Mouse (Mus musculus): ENCODE measurements at regions not wholly inside any gene's neighbourhood (a gene's known extent, or its start where the extent isn't known, plus 50 kb on each side); places are given as distances from the start of the nearest gene placed in this dataset.

GRCm38 (mm10) chr4:142578536-142578935, 339.3 kb upstream of the Kazn start:
- no peak for ATAC-seq (ENCODE audit: poor library complexity, severe bottlenecking)

- ATAC-seq (ENCODE audit: poor library complexity, severe bottlenecking) = no peak
Measured at GRCm38 (mm10) chr4:142577519-142577918, 338.3 kb upstream of the Kazn start.

DNA sequence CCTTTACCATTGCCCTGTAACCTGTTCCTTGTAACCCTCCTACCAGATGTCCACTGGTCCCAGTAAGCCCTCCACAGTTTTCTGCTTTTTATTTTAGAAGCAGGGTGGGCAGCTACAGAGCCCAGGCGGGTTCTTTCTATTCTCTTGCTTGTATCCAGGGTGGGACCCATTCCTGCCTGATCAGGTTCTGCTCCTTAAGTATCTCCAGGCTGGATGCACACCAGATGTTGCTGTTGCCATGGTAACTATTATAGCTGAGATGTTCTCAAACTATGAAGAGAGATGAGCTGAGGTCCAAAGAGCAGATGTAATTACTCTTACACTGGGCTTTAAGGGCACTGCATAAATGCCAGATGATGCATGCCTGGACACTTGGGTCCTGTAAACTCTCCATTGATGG, 335.3 kb upstream of the Kazn start:
- ATAC-seq (ENCODE audit: poor library complexity, severe bottlenecking) = no peak

DNA sequence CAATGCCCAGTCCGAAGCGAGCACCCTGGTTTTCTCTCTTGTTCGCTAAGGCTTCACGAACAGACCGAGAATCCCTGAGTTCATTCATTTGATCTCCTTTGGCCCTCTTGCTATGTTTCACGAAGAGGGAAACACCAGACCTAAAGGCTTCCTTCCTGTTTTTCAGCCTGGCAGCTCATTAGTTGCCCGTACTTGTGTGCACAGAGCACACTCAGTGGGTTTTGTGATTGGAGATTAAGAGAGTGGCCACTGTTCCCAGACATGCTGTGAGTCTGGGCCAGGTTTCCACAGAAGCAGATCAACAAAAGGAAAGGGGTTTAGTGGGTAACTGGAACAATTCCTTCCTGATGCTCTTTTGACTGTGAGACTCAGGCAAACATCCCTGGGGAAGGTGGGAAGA, 331.5 kb upstream of the Kazn start:
- no peak for ATAC-seq (ENCODE audit: poor library complexity, severe bottlenecking)

- ATAC-seq (ENCODE audit: poor library complexity, severe bottlenecking) = no peak
Measured at GRCm38 (mm10) chr4:142568556-142568955, 329.4 kb upstream of the Kazn start.

GRCm38 (mm10) chr4:142554716-142555115, 315.5 kb upstream of the Kazn start:
- no peak for ATAC-seq (ENCODE audit: poor library complexity, severe bottlenecking)

GRCm38 (mm10) chr4:142545871-142546270, 306.7 kb upstream of the Kazn start:
- ATAC-seq (ENCODE audit: poor library complexity, severe bottlenecking) = no peak

DNA sequence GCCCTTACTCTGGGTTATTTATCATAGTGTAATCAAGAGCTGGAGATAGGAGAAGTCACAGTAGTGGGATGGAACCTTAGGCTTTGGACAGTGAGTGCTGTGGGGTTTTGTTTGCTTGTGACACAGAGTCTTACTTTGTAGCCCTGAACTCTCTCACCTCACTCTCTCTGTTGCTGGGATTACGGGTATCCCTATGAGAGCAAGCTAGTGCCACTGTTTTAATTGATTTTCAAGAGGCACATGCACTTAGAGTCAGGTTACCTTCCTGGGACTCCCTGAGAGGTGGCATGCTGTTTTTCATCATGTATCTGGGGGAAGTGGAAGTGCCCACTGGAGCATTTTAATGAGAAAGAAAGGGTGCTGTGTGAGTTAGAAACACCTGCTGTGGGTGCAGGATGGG, 306.0 kb upstream of the Kazn start:
- ATAC-seq (ENCODE audit: poor library complexity, severe bottlenecking) = no peak

DNA sequence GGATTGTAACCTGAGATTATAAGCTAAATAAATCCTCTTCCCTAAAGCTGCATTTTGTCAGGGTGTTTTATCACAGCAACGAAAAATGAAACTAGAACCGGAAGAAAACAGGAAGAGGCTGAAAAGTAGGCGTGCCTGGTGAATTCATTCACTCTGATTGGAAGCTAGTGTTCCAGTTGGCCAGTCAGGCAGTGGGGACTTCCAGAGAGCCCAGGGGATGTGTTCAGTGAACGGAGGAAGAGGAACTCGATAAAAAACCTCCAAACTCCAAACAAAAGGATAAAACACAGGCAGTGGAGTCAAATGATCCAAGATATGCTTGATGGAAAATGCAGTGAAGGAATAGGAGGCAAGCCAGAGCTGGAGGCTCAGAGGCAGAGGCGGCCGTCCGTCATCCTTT, 305.5 kb upstream of the Kazn start:
- no peak for ATAC-seq (ENCODE audit: poor library complexity, severe bottlenecking)

- ATAC-seq (ENCODE audit: poor library complexity, severe bottlenecking) = no peak
Measured at GRCm38 (mm10) chr4:142539200-142539750, 300.1 kb upstream of the Kazn start.

DNA sequence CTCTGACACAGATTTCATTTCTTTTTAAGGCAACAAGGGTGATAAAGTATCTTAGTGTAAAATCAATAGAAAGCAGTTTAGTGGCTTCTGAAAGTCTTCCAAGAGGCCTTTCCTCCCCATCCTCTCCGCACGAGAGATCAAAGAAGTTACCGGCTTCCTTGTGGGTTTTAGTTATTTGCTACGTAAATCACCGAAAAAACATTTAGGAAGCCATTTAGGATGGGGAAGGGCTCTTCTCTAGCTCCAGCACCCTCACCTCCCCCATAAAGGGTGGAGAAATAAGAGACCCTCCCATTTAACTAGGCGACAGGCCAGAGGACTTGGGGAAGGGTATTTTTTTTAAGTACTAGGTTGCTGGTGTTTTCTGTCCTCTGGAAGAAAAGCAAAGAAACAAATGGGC, 287.9 kb upstream of the Kazn start:
- no peak for ATAC-seq (ENCODE audit: poor library complexity, severe bottlenecking)

DNA sequence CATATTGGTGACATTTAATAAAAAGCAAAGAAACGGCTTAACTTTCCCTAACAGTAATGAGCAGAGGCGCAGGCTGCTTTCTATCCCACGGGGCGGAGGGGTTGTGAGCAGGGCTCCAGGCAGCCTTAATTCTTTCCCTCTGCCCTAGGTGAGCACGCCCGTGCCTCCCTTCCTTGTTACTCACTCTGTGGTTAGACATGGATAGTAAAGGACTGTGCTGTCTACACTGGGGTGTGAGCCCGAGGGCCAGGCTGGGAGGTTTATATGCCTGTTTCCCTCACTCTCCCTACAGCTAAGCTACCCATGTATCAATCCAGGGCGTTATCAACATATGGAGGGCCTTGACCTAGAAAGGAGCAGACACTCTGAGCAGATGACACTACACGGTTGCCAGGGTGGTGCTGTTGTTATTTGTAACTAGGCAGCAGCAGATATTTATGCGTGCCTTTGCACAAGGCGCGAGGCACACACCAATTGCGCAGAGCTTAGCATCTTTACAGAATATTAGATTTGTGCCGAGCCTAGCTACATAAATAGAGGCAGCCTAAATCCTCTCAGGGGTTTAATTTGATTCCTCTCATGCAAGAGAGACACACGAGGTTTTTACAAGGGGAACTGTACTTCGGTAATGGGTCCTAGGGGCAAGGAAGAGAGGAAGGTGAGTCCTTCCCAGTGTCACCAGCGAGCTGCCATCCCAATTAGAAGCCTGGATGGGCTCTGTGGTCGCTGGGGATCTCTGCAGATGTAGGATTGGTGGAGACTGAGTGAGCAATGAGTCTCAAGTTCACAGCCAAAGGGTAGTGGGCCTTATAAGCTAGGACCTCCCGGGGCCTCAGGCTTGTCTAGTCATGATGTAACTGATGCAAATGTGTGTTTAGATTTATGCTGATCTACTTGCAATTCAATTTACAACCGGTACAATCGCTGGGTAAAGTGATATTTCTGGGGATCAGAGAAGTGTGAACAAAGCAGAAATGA, 278.6 kb upstream of the Kazn start:
- ATAC-seq (ENCODE audit: poor library complexity, severe bottlenecking) = no peak

DNA sequence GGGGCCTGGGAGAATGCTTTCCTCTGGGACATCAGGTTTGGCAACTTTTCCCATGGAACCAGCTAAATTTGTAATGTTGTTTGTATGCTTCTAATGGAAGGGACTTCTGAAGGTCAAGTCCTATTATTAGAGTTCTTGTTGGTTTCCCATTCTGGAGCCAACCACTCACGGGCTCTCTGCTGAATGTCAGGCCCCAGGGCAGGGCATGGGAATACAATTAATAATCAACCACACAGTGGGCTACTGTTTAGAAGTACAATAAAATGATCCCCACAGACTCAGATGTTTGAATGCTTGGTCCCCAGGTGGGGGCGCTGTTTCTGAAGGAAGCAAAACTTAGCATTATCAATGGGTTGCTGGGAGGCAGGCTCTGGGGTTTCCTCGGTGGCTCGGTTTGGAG, 275.6 kb upstream of the Kazn start:
- no peak for ATAC-seq (ENCODE audit: poor library complexity, severe bottlenecking)

GRCm38 (mm10) chr4:142509386-142509785, 270.2 kb upstream of the Kazn start:
- ATAC-seq (ENCODE audit: poor library complexity, severe bottlenecking) = no peak

DNA sequence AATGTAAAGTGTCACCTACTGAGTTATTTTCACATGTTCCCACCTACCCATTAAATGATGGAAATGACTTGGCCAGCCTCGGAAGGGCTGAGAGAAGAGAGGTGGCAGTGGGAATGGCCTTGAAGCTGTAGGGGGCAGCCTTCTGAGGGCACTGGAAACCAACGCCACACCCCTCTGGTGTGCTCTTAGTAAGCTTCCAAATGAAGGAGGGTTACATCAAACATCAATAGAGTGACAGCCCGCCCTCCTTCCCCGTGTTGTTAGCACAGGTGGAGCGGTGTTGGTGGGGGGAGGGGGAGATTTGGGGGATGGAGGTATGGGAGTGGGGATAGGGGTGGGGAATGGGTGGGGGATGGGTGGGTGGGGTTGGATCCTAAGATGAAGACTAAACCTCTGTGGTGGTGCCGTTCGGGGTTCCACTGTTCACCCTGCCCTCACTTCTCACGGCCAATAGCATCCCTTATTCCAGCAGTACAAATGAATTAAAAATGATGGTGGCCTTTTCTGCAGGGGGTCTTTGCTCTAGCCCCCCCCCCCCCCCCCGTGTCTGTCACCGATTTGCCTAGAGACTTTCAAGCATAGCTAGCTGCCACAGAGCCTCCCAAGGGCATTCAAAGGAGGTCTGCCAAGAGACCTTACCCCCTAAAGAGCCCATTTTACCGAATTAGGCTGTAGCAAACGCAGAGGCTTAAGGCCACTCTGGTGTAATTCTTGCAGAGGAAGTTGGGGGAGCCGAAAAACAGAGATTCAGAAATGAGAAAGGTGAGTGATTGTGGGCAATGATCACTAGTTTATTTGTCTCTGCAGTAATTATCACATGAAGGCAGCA, 267.4 kb upstream of the Kazn start:
- ATAC-seq (ENCODE audit: poor library complexity, severe bottlenecking) = no peak

DNA sequence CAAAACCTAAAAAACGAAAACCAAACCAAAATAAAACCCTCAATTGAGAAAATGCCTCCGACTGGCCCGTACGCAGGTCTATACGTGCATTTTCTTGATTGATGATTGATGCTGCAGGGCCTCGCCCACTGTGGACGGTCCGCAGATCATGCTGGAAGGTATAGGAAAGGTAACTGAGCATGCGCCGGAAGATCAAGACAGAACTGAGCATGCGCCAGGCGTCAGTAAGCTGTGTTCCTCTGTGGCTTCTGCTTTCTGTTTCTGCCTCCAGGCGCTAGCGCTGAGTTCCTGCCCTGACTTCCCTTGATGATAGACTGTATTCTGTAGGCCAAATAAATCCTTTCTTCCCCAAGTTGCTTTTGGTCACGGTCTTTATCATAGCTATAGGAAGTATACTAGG, 264.6 kb upstream of the Kazn start:
- no peak for ATAC-seq (ENCODE audit: poor library complexity, severe bottlenecking)

- ATAC-seq (ENCODE audit: poor library complexity, severe bottlenecking) = no peak
Measured at GRCm38 (mm10) chr4:142501177-142501576, 262.0 kb upstream of the Kazn start.

DNA sequence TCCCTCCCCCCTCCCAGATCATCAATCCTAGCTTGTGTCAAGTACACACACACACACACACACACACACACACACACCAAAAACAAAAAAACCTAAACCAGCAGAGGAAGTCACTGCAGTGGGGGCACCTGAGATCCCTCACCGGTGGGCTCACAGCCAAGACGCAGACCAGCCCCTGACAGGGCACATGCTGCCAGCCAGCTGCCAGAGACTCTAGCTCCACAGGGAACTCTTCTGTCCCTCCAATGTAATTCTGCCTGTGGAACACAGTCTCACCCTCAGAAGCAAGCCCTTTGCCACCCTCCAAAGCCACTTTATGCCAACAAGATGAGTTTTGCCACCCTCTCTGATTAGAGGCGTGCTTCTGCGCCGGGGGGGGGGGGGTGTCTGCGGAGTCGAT, 261.3 kb upstream of the Kazn start:
- no peak for ATAC-seq (ENCODE audit: poor library complexity, severe bottlenecking)

DNA sequence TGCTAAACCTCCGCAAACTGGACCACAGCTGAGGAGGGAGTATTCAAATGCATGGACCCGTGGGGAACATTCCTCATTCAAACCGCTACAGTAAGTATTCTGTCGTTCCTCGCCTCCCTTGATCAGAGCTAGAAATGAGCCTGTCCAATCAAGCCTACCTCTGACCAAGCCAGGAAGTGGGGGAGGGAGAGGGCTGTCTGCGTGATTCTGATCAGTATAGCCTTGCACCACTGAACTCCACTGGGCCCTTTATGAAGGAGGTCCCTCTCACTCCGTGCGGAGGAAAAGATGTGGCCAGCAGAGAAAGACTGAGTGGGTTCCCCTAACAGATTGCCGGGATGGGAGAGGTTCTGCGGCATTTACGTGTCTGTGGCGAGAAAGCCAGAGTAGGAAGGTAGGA, 257.4 kb upstream of the Kazn start:
- no peak for ATAC-seq (ENCODE audit: poor library complexity, severe bottlenecking)

GRCm38 (mm10) chr4:142492926-142493492, 253.8 kb upstream of the Kazn start:
- ATAC-seq (ENCODE audit: poor library complexity, severe bottlenecking) = no peak

- no peak for ATAC-seq (ENCODE audit: poor library complexity, severe bottlenecking)
Measured at GRCm38 (mm10) chr4:142485784-142486423, 246.7 kb upstream of the Kazn start.

Data from megakaryocyte, adult 5-6 weeks (primary cell).